Mouse (Mus musculus) heart, embryonic 12.5 days (tissue): ENCODE results near the gene Tsga10ip. TPM values are rescaled to one million over a fixed set of nuclear protein-coding genes. Genes with fewer than 3 reads are reported as not detected.

Source experiments
- ATAC-seq: fragments of 200-750 bp; cut with Nextera tagmentation; 2 replicates; pipeline ENCODE4 v1.8.0; 2017; ENCODE audit warnings: moderate TSS enrichment, moderate library complexity; ENCODE audit not compliant: insufficient number of reproducible peaks, low FRiP score
- H3K27ac ChIP-seq: fragments of 300-500 bp; sonication (generic); 2 replicates; pipeline ENCODE4 v1.5.1; 2016; ENCODE audit warnings: mild to moderate bottlenecking, moderate library complexity; ENCODE audit not compliant: poor library complexity, severe bottlenecking
- H3K27me3 ChIP-seq: fragments of 300-500 bp; sonication (generic); replicated peaks from 2 replicates; pipeline ENCODE4 v1.6.1; 2016; ENCODE audit warnings: mild to moderate bottlenecking, moderate library complexity
- H3K36me3 ChIP-seq: fragments of 300-500 bp; sonication (generic); 2 replicates; pipeline ENCODE4 v1.6.1; 2016; ENCODE audit warnings: mild to moderate bottlenecking, moderate library complexity
- H3K4me1 ChIP-seq: fragments of 300-500 bp; sonication (generic); replicated peaks from 2 replicates; pipeline ENCODE4 v1.6.1; 2016; ENCODE audit warnings: mild to moderate bottlenecking
- H3K4me2 ChIP-seq: fragments of 300-500 bp; sonication (generic); 2 replicates; pipeline ENCODE4 v1.6.1; 2016; ENCODE audit warnings: mild to moderate bottlenecking, moderate library complexity
- H3K4me3 ChIP-seq: fragments of 300-500 bp; sonication (generic); 2 replicates; pipeline ENCODE4 v1.5.1; 2016; ENCODE audit warnings: mild to moderate bottlenecking
- H3K9ac ChIP-seq: fragments of 300-500 bp; sonication (generic); 2 replicates; pipeline ENCODE4 v1.6.1; 2016; ENCODE audit warnings: mild to moderate bottlenecking, moderate library complexity
- H3K9me3 ChIP-seq: fragments of 300-500 bp; sonication (generic); replicated peaks from 2 replicates; pipeline ENCODE4 v1.6.1; 2016; ENCODE audit warnings: mild to moderate bottlenecking, moderate library complexity
- WGBS: fragments of 180-500 bp; shearing (Covaris S2); methylation state at CpG from one replicate; pipeline ENCODE4 v1.1.7; 2016; 5-methylcytosine and 5-hydroxymethylcytosine counted together
- polyA plus RNA-seq: library from polyadenylated mRNA; unstranded; fragments of >200 nt; fragmentation: Nextera tagmentation; extraction: Ambion mirVana; gene quantifications from 2 replicates; pipeline ENCODE4 v1.2.1, GENCODE M21; 2016

The Tsga10ip gene
- polyA plus RNA-seq, 1 experiment from 2014 or later, result 1.7 TPM

GRCm38 (mm10) chr19:5431911-5432464, 29.7 kb upstream of the Tsga10ip start:
- H3K9me3 ChIP-seq, result no peaks in the 10 kb centered on the region
- ATAC-seq, result no peak
- 77% methylated on average over 4 of the region's 4 CpGs for WGBS
- H3K27me3 ChIP-seq, result no peaks in the 10 kb centered on the region
- no peak overlapping the region for H3K9ac ChIP-seq
- no peak overlapping the region for H3K4me3 ChIP-seq
- no peak overlapping the region for H3K4me2 ChIP-seq
- H3K36me3 ChIP-seq, result peaks cover 7% of the 10 kb centered on the region
- H3K27ac ChIP-seq, result no peak overlapping the region
- peaks cover 20% of the 10 kb centered on the region for H3K4me1 ChIP-seq

- H3K4me3 ChIP-seq, result no peak overlapping the region
- WGBS, result 72% methylated on average over 1 of the region's 1 CpGs
- peaks cover 18% of the 10 kb centered on the region for H3K36me3 ChIP-seq
- H3K4me2 ChIP-seq, result no peak overlapping the region
- no peaks in the 10 kb centered on the region for H3K27me3 ChIP-seq
- no peak overlapping the region for H3K27ac ChIP-seq
- peaks cover 35% of the 10 kb centered on the region for H3K4me1 ChIP-seq
- ATAC-seq, result no peak
- H3K9ac ChIP-seq, result no peak overlapping the region
- H3K9me3 ChIP-seq, result no peaks in the 10 kb centered on the region
These were observed 28.1 kb upstream of the Tsga10ip start for GRCm38 (mm10) chr19:5430408-5430807.

GRCm38 (mm10) chr19:5429806-5430205, 27.5 kb upstream of the Tsga10ip start:
- Histone ChIP-seq H3K27me3 (no peaks in the 10 kb centered on the region), H3K4me3 (no peak overlapping the region), H3K27ac (no peak overlapping the region), H3K9ac (no peak overlapping the region), H3K4me1 (peaks cover 35% of the 10 kb centered on the region), H3K36me3 (peaks cover 18% of the 10 kb centered on the region), H3K9me3 (no peaks in the 10 kb centered on the region), H3K4me2 (no peak overlapping the region)
- 69% methylated on average over 8 of the region's 8 CpGs for WGBS
- ATAC-seq, result no peak

GRCm38 (mm10) chr19:5429219-5429618, 26.9 kb upstream of the Tsga10ip start:
- WGBS, result 73% methylated on average over 4 of the region's 4 CpGs

GRCm38 (mm10) chr19:5428083-5428482, 25.8 kb upstream of the Tsga10ip start:
- no peak for ATAC-seq
- no peak overlapping the region for H3K27ac ChIP-seq
- no peaks in the 10 kb centered on the region for H3K27me3 ChIP-seq
- no peak overlapping the region for H3K4me3 ChIP-seq
- H3K4me1 ChIP-seq, result peaks cover 30% of the 10 kb centered on the region
- no peaks in the 10 kb centered on the region for H3K9me3 ChIP-seq
- WGBS, result 83% methylated on average over 2 of the region's 2 CpGs
- no peak overlapping the region for H3K9ac ChIP-seq
- H3K4me2 ChIP-seq, result no peak overlapping the region
- peaks cover 23% of the 10 kb centered on the region for H3K36me3 ChIP-seq

More at GRCm38 (mm10) chr19:5429219-5429618, 26.9 kb upstream of the Tsga10ip start:
- Histone ChIP-seq H3K9ac (no peak overlapping the region), H3K4me3 (no peak overlapping the region), H3K9me3 (no peaks in the 10 kb centered on the region), H3K27ac (no peak overlapping the region), H3K27me3 (no peaks in the 10 kb centered on the region), H3K4me1 (peaks cover 31% of the 10 kb centered on the region), H3K4me2 (no peak overlapping the region), H3K36me3 (peaks cover 18% of the 10 kb centered on the region)
- no peak for ATAC-seq

- ATAC-seq, result no peak
- Histone ChIP-seq H3K4me2 (peak overlapping the region; percentile 83; the same call in 1 of the 2 replicates), H3K36me3 (peaks cover 35% of the 10 kb centered on the region), H3K4me1 (peaks cover 29% of the 10 kb centered on the region), H3K4me3 (peak overlapping the region; percentile 89), H3K27me3 (no peaks in the 10 kb centered on the region), H3K9me3 (no peaks in the 10 kb centered on the region), H3K9ac (no peak overlapping the region), H3K27ac (no peak overlapping the region)
- 92% methylated on average over 13 of the region's 13 CpGs for WGBS
These were observed 24.4 kb upstream of the Tsga10ip start for GRCm38 (mm10) chr19:5426640-5427290.

GRCm38 (mm10) chr19:5425906-5426565, 23.7 kb upstream of the Tsga10ip start:
- no peak for ATAC-seq
- peak overlapping the region; percentile 89 for H3K9ac ChIP-seq
- peak overlapping the region; percentile 89 for H3K4me3 ChIP-seq
- H3K27ac ChIP-seq, result peak overlapping the region; percentile 81; the same call in 1 of the 2 replicates
- WGBS, result 90% methylated on average over 18 of the region's 18 CpGs
- peaks cover 40% of the 10 kb centered on the region for H3K36me3 ChIP-seq
- H3K4me2 ChIP-seq, result peak overlapping the region; percentile 83
- H3K9me3 ChIP-seq, result no peaks in the 10 kb centered on the region
- H3K4me1 ChIP-seq, result peaks cover 29% of the 10 kb centered on the region
- no peaks in the 10 kb centered on the region for H3K27me3 ChIP-seq

GRCm38 (mm10) chr19:5424782-5425741, 22.7 kb upstream of the Tsga10ip start, which contains the start of the genes Drap1 and AI837181:
TSS of gene Drap1 (minus strand) at chr19:5424979.
TSS of gene AI837181 (plus strand) at chr19:5425144.
- Histone ChIP-seq H3K9ac (peak within 1 kb of the TSS; percentile 91), H3K27me3 (no peaks in the 10 kb centered on the region), H3K4me3 (peak within 1 kb of the TSS; percentile 89), H3K4me2 (peak within 1 kb of the TSS; percentile 94), H3K4me1 (peaks cover 29% of the 10 kb centered on the region), H3K27ac (peak within 1 kb of the TSS; percentile 91), H3K9me3 (no peaks in the 10 kb centered on the region), H3K36me3 (peaks cover 50% of the 10 kb centered on the region)
- under 1% methylated on average over 77 of the region's 87 CpGs for WGBS
- ATAC-seq, result peak; percentile 91

- Histone ChIP-seq H3K27ac (peak overlapping the region; percentile 91), H3K4me1 (peaks cover 29% of the 10 kb centered on the region), H3K4me3 (peak overlapping the region; percentile 89), H3K36me3 (peaks cover 57% of the 10 kb centered on the region), H3K9ac (peak overlapping the region; percentile 91), H3K4me2 (peak overlapping the region; percentile 94), H3K27me3 (no peaks in the 10 kb centered on the region), H3K9me3 (no peaks in the 10 kb centered on the region)
- WGBS, result under 1% methylated on average over 47 of the region's 48 CpGs
- ATAC-seq, result peak; percentile 74
These were observed 21.9 kb upstream of the Tsga10ip start for GRCm38 (mm10) chr19:5424092-5424781.

- no peak for ATAC-seq
- Histone ChIP-seq H3K4me1 (peaks cover 29% of the 10 kb centered on the region), H3K4me3 (peak overlapping the region; percentile 89), H3K27ac (peak overlapping the region; percentile 91; the same call in 1 of the 2 replicates), H3K4me2 (peak overlapping the region; percentile 94), H3K36me3 (peaks cover 57% of the 10 kb centered on the region), H3K27me3 (no peaks in the 10 kb centered on the region), H3K9me3 (no peaks in the 10 kb centered on the region), H3K9ac (peak overlapping the region; percentile 91)
- 65% methylated on average over 12 of the region's 12 CpGs for WGBS
These were observed 21.2 kb upstream of the Tsga10ip start for GRCm38 (mm10) chr19:5423561-5423960.
